Comparison of ENCODE assay signal across 8 mouse cellular contexts in the genomic region with DNA sequence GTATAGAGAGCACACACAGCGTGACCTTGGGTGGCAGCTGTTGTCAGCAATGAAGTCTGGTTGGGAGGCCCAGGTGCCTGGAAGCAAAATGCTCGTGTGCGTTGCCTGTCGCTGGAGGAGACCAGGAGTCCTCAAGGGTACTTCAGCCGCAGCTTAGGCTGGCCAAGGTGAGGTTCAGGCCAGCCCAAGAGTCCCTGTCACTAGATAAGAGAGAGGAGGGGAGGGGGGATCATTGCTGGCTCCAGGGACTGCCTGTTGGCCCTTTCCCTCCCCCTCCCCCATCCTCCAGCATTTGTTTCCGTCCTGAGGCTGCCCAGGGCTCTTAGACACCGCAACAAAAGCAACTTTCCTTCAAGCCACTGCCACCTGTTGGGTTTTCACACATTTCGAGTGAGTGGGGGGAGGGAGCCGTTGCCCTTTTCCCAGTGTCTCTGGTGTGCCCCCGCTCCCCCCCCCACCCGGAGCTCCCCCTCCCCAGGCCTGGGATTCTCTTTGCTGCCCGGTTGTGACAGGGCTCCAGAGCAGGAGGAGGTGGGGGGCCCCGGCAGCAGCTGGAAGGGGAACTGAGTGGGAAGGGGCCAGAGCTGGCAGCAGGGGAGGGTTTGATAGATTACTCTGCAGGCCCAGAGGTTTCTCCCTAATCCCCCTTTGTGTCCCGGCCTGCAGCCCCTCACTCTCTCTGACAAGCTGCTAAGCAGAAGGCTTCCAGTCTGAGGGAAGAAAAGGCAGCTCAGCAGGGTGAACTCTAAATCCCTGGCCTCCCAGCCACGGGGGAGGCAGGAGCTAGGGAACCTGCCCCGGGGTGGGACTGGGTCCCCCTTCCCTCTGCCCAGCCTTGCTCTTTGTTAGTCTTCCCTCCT. TPM values are rescaled to one million over a fixed set of nuclear protein-coding genes. Genes with fewer than 3 reads are reported as not detected.
A peak's percentile ranks its signal among the peaks of the same experiment; 100 is the strongest.
DNase-seq lines count a peak whose midpoint lies in the region; ATAC-seq and TF ChIP-seq lines count a peak whose summit lies in the region.

No protein-coding gene starts in this region.

- H3K4me2 ChIP-seq in hindbrain, postnatal 0 days (ENCODE audit: low read depth, low read length), result no peak overlapping the region
- H3K4me2 ChIP-seq in hindbrain, embryonic 15.5 days, result peak overlapping the region; percentile 18; the same call in 1 of the 2 replicates
- no peak overlapping the region for H3K4me2 ChIP-seq in midbrain, embryonic 16.5 days (ENCODE audit: low read length)

- H3K27ac ChIP-seq in hindbrain, embryonic 10.5 days, result peak overlapping the region; percentile 96
- no peak overlapping the region for H3K27ac ChIP-seq in hindbrain, postnatal 0 days
- H3K27ac ChIP-seq in hindbrain, embryonic 15.5 days (replicated peaks), result no peak overlapping the region
- no peak overlapping the region; the same call in 1 of the 2 replicates for H3K27ac ChIP-seq in midbrain, embryonic 16.5 days (ENCODE audit: low read length)

- no peak for TF ChIP-seq CTCF in hindbrain, postnatal 0 days (IDR thresholded peaks at IDR 0.05; ENCODE audit: low read depth)

- ATAC-seq in hindbrain, postnatal 0 days, result no peak
- peak; percentile 46; the same call in 1 of the 2 replicates for ATAC-seq in hindbrain, embryonic 15.5 days (ENCODE audit: low FRiP score, low read depth)
- ATAC-seq in midbrain, embryonic 16.5 days, result peak; percentile 55

- DNase-seq in hindbrain, embryonic 10.5 days (ENCODE audit: low spot score), result peak; percentile 83
- no peak for DNase-seq in hindbrain, postnatal 0 days (ENCODE audit: low spot score)
- peak; percentile 77 for DNase-seq in embryo, embryonic 10 days (ENCODE audit: low spot score)
- DNase-seq in spleen, postnatal 4 days (ENCODE audit: low spot score in 2 of 2), result no peak
- no peak for DNase-seq in urinary bladder, postnatal 25 days (ENCODE audit: low spot score)
- DNase-seq in cerebellum, adult 9-10 months, result no peak

- WGBS in hindbrain, embryonic 10.5 days, result 4% methylated on average over 16 of the region's 16 CpGs
- 13% methylated on average over 16 of the region's 16 CpGs for WGBS in hindbrain, postnatal 0 days
- WGBS in hindbrain, embryonic 15.5 days, result 6% methylated on average over 16 of the region's 16 CpGs
- 5% methylated on average over 16 of the region's 16 CpGs for WGBS in midbrain, embryonic 16.5 days

- H3K4me3 ChIP-seq in hindbrain, embryonic 10.5 days, result peak overlapping the region; percentile 42
- H3K4me3 ChIP-seq in hindbrain, postnatal 0 days (ENCODE audit: low read length), result no peak overlapping the region
- H3K4me3 ChIP-seq in hindbrain, embryonic 15.5 days, result no peak overlapping the region
- H3K4me3 ChIP-seq in midbrain, embryonic 16.5 days (ENCODE audit: low read depth, low read length), result no peak overlapping the region

- no peaks in the 10 kb centered on the region for H3K9me3 ChIP-seq in hindbrain, embryonic 10.5 days
- H3K9me3 ChIP-seq in hindbrain, postnatal 0 days (ENCODE audit: low read length), result no peaks in the 10 kb centered on the region
- H3K9me3 ChIP-seq in hindbrain, embryonic 15.5 days, result no peaks in the 10 kb centered on the region
- H3K9me3 ChIP-seq in midbrain, embryonic 16.5 days (replicated peaks; ENCODE audit: control insufficient read depth, low read length, poor library complexity, severe bottlenecking), result no peaks in the 10 kb centered on the region

- peaks cover 40% of the 10 kb centered on the region for H3K27me3 ChIP-seq in hindbrain, embryonic 10.5 days (ENCODE audit: insufficient read depth, poor library complexity, severe bottlenecking)
- no peaks in the 10 kb centered on the region for H3K27me3 ChIP-seq in hindbrain, postnatal 0 days (ENCODE audit: insufficient read depth, low read length)
- 0 out of 2 replicates have a peak, but pooled peaks cover 3% of the 10 kb centered on the region for H3K27me3 ChIP-seq in hindbrain, embryonic 15.5 days
- H3K27me3 ChIP-seq in midbrain, embryonic 16.5 days (ENCODE audit: control insufficient read depth, insufficient read depth, low read depth, low read length), result no peaks in the 10 kb centered on the region

- H3K4me1 ChIP-seq in hindbrain, embryonic 10.5 days (replicated peaks), result peaks cover 98% of the 10 kb centered on the region
- H3K4me1 ChIP-seq in hindbrain, postnatal 0 days (ENCODE audit: insufficient read depth, low read length), result 0 out of 2 replicates have a peak, but pooled peaks cover 4% of the 10 kb centered on the region
- H3K4me1 ChIP-seq in hindbrain, embryonic 15.5 days (replicated peaks), result peaks cover 20% of the 10 kb centered on the region
- peaks cover 22% of the 10 kb centered on the region for H3K4me1 ChIP-seq in midbrain, embryonic 16.5 days (ENCODE audit: control insufficient read depth, insufficient read depth, low read length)

- H3K9ac ChIP-seq in hindbrain, postnatal 0 days (replicated peaks; ENCODE audit: low read length), result no peak overlapping the region
- no peak overlapping the region for H3K9ac ChIP-seq in hindbrain, embryonic 15.5 days
- no peak overlapping the region for H3K9ac ChIP-seq in midbrain, embryonic 16.5 days (ENCODE audit: low read depth, low read length)

- no peaks in the 10 kb centered on the region for H3K36me3 ChIP-seq in hindbrain, embryonic 10.5 days
- no peaks in the 10 kb centered on the region for H3K36me3 ChIP-seq in hindbrain, postnatal 0 days (ENCODE audit: insufficient read depth, low read length)
- H3K36me3 ChIP-seq in hindbrain, embryonic 15.5 days, result no peaks in the 10 kb centered on the region
- H3K36me3 ChIP-seq in midbrain, embryonic 16.5 days (ENCODE audit: control insufficient read depth, insufficient read depth, low read length), result no peaks in the 10 kb centered on the region

RNA-seq across cellular contexts. Expression of a gene that starts 8.1 kb away (rescaled TPM):
- 10.9 and 19.2 TPM in 2 replicates for polyA plus RNA-seq in hindbrain, embryonic 10.5 days (2016; fragmentation: Nextera tagmentation; extraction: Ambion mirVana)
- total RNA-seq in hindbrain, postnatal 0 days (2014; rRNA removed), result 1.3 and 2.0 TPM in 2 replicates
- polyA plus RNA-seq in hindbrain, postnatal 0 days (2015; fragmentation: Nextera tagmentation; extraction: Ambion mirVana), result 0.28 and 0.37 TPM in 2 replicates
- 0.74 and 4.7 TPM in 2 replicates for polyA plus RNA-seq in hindbrain, embryonic 15.5 days (2015; fragmentation: Nextera tagmentation; extraction: Ambion mirVana)
- 2.3 and 2.7 TPM in 2 replicates for polyA plus RNA-seq in midbrain, embryonic 16.5 days (2015; fragmentation: Nextera tagmentation; extraction: Ambion mirVana)

RNA-seq across cellular contexts. Expression of a gene that starts 36.5 kb away (rescaled TPM):
- 12.9 and 13.2 TPM in 2 replicates for polyA plus RNA-seq in hindbrain, embryonic 10.5 days (2016; fragmentation: Nextera tagmentation; extraction: Ambion mirVana)
- total RNA-seq in hindbrain, postnatal 0 days (2014; rRNA removed), result 18.8 and 22.4 TPM in 2 replicates
- polyA plus RNA-seq in hindbrain, postnatal 0 days (2015; fragmentation: Nextera tagmentation; extraction: Ambion mirVana), result 8.0 and 8.2 TPM in 2 replicates
- polyA plus RNA-seq in hindbrain, embryonic 15.5 days (2015; fragmentation: Nextera tagmentation; extraction: Ambion mirVana), result 11.4 and 11.5 TPM in 2 replicates
- 8.1 and 8.7 TPM in 2 replicates for polyA plus RNA-seq in midbrain, embryonic 16.5 days (2015; fragmentation: Nextera tagmentation; extraction: Ambion mirVana)

Comparison
In these comparisons a context has a peak if more than half of its experiments do, and no peak if none do; other contexts are left out.
1. DNase-seq: peak in hindbrain, embryonic 10.5 days (single experiment) and embryo, embryonic 10 days (single experiment); none in hindbrain, postnatal 0 days (single experiment), spleen, postnatal 4 days (0 of 2), urinary bladder, postnatal 25 days (single experiment) and cerebellum, adult 9-10 months (single experiment).